Mouse (Mus musculus) liver, embryonic 11.5 days (tissue): ENCODE measurements around the gene Samd8. TPM values are rescaled to one million over a fixed set of nuclear protein-coding genes. Genes with fewer than 3 reads are reported as not detected.

Source experiments
- ATAC-seq: fragments of 200-750 bp; cut with Nextera tagmentation; replicated peaks from 2 replicates; pipeline ENCODE4 v1.8.0; 2017; ENCODE audit warnings: moderate number of reproducible peaks, mild to moderate bottlenecking, moderate TSS enrichment, moderate library complexity; ENCODE audit not compliant: low FRiP score
- DNase-seq: peaks from one replicate; pipeline ENCODE4 v3.0.0-alpha.2; 2017; ENCODE audit warnings: low spot score
- H3K27ac ChIP-seq: fragments of 300-500 bp; sonication (generic); 2 replicates; pipeline ENCODE4 v1.5.1; 2014; ENCODE audit warnings: mild to moderate bottlenecking, low read depth, low read length, control low read depth
- H3K27me3 ChIP-seq: fragments of 300-500 bp; sonication (generic); replicated peaks from 2 replicates; pipeline ENCODE4 v1.6.1; 2014; ENCODE audit warnings: low read length, mixed read lengths; ENCODE audit not compliant: control insufficient read depth, insufficient read depth
- H3K36me3 ChIP-seq: fragments of 300-500 bp; sonication (generic); 2 replicates; pipeline ENCODE4 v1.6.1; 2014; ENCODE audit warnings: mild to moderate bottlenecking, low read length, moderate library complexity, mixed read lengths; ENCODE audit not compliant: control insufficient read depth, insufficient read depth
- H3K4me1 ChIP-seq: fragments of 300-500 bp; sonication (generic); replicated peaks from 2 replicates; pipeline ENCODE4 v1.6.1; 2014; ENCODE audit warnings: low read length, mixed read lengths; ENCODE audit not compliant: control insufficient read depth, insufficient read depth
- H3K4me2 ChIP-seq: fragments of 300-500 bp; sonication (generic); 2 replicates; pipeline ENCODE4 v1.6.1; 2014; ENCODE audit warnings: mild to moderate bottlenecking, control low read depth, moderate library complexity
- H3K4me3 ChIP-seq: fragments of 300-500 bp; sonication (generic); 2 replicates; pipeline ENCODE4 v1.5.1; 2014; ENCODE audit warnings: low read depth, low read length, control low read depth
- H3K9ac ChIP-seq: fragments of 300-500 bp; sonication (generic); 2 replicates; pipeline ENCODE4 v1.6.1; 2014; ENCODE audit warnings: low read depth, low read length, control low read depth
- H3K9me3 ChIP-seq: fragments of 300-500 bp; sonication (generic); 2 replicates; pipeline ENCODE4 v1.6.1; 2016; ENCODE audit warnings: low read length, inconsistent platforms, mixed read lengths; ENCODE audit not compliant: control insufficient read depth
- WGBS: fragments of 180-500 bp; shearing (Covaris S2); extraction: QIAGEN DNeasy Blood & Tissue Kit; methylation state at CpG from one replicate; pipeline ENCODE4 v1.1.7; 2014; 5-methylcytosine and 5-hydroxymethylcytosine counted together
- polyA plus RNA-seq: library from polyadenylated mRNA; unstranded; fragments of >200 nt; fragmentation: Nextera tagmentation; extraction: Ambion mirVana; gene quantifications from 2 replicates; pipeline ENCODE4 v1.2.1, GENCODE M21; 2014

Gene Samd8
- polyA plus RNA-seq, 1 experiment from 2014 or later = 7.1 TPM

DNA sequence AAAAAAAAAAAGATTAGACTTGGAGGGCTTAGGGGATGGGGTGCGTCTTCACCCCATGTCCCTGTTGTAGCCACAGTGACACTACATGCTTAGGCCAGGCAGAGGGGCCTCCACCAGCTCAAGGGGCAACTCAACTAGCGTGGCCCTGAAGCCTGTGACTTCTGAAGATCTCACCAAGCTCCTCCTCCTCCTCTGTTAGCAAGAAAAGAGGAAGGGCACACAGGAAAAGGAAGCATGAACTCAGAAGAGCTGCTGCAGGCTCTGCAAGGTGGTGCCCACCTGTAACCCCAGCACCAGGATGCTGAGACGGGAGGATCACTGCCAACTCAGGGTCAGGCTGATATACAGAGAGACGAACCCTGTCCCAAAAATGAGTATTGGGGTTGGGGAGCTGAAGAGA is 61.0 kb downstream of the Samd8 start:
- WGBS = 73% methylated on average over 4 of the region's 4 CpGs
- Histone ChIP-seq H3K4me3 (no peak overlapping the region), H3K36me3 (no peaks in the 10 kb centered on the region), H3K4me1 (peaks cover 18% of the 10 kb centered on the region), H3K4me2 (no peak overlapping the region), H3K9ac (no peak overlapping the region), H3K27ac (no peak overlapping the region), H3K9me3 (no peaks in the 10 kb centered on the region), H3K27me3 (no peaks in the 10 kb centered on the region)
- DNase-seq (no peak), ATAC-seq (0 out of 2 replicates have a peak, but pooled peaks have one; percentile 6)

GRCm38 (mm10) chr14:21811744-21812393 is 61.5 kb downstream of the Samd8 start:
- DNase-seq (no peak), ATAC-seq (no peak)
- Histone ChIP-seq H3K27me3 (no peaks in the 10 kb centered on the region), H3K4me2 (no peak overlapping the region), H3K9me3 (no peaks in the 10 kb centered on the region), H3K9ac (no peak overlapping the region), H3K4me1 (peaks cover 15% of the 10 kb centered on the region), H3K27ac (no peak overlapping the region), H3K36me3 (no peaks in the 10 kb centered on the region), H3K4me3 (no peak overlapping the region)
- 67% methylated on average over 10 of the region's 10 CpGs for WGBS

DNA sequence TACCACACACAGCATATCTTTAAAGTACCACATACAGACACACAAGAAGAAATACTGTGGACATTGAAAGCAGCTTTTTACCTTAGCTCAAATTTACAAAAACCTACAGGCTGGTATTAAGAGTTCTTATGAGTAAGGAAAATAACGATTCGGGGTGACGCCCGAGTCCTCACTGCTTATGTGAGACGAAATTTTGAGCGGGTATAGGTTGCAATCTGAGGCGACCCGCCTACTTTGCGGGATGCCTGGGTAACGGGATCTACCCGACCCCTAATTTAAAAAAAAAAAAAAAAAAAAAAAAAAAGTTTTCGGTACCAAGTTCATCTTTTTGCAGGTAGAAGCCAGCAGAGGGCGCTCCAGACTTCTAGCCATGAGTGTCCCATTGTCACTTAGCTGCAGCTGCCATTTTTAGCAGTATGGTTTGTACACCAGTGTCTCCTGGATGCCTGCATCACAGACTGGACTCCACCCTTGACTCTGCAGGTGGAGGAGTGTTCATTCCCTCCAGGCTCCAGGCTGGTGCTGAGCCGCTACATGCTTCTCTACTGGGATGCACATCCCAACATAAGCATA is 62.3 kb downstream of the Samd8 start:
- H3K27ac ChIP-seq = no peak overlapping the region
- no peaks in the 10 kb centered on the region for H3K36me3 ChIP-seq
- peaks cover 14% of the 10 kb centered on the region; the same call in 1 of the 2 replicates for H3K4me1 ChIP-seq
- ATAC-seq = peak; percentile 73
- 20% methylated on average over 14 of the region's 14 CpGs for WGBS
- peak overlapping the region; percentile 44; the same call in 1 of the 2 replicates for H3K4me2 ChIP-seq
- peak; percentile 70 for DNase-seq
- no peaks in the 10 kb centered on the region for H3K27me3 ChIP-seq
- no peak overlapping the region for H3K4me3 ChIP-seq
- no peak overlapping the region for H3K9ac ChIP-seq
- H3K9me3 ChIP-seq = no peaks in the 10 kb centered on the region

DNA sequence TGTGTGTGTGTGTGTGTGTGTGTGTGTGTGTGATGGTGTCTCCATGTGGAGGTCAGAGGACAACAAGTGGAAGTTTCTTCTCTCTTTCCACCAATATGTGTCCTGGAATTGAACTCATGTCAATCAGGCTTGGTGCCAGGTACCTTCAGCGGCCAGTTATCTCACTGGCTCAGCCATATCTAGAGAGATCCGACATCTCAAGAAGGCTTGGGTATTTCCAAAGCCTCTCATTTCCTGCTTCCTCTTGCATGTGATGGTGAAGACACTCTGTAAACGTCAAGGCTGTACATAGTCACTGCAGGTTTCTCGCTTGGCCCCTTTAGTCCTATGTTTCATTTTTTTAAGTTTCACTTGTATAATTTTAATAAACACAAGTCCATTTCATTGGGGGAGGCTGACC is 62.9 kb downstream of the Samd8 start:
- no peak for DNase-seq
- no peaks in the 10 kb centered on the region for H3K9me3 ChIP-seq

DNA sequence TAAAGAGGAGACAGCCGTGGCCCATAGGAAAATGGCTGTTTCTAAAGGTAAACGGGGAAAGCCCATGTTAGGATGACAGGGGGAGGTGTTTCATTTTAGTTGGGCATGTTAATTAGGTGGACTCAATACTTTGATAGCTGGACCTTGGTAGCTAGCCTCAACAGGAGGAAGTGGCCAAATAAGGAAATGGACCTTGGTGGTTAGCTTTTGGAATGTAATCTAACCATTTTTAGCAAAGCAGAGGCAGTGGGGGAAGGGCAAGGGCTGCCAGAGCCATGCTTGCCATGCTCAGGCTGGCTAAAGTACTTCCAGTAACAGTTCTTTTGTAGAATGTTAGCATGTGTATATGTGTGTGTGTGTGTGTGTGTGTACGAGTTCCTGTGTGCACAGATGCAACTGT is 63.5 kb downstream of the Samd8 start:
- H3K4me2 ChIP-seq = no peak overlapping the region
- no peaks in the 10 kb centered on the region for H3K9me3 ChIP-seq
- no peaks in the 10 kb centered on the region for H3K27me3 ChIP-seq
- H3K4me3 ChIP-seq = no peak overlapping the region
- H3K36me3 ChIP-seq = no peaks in the 10 kb centered on the region
- H3K9ac ChIP-seq = no peak overlapping the region
- DNase-seq (no peak), ATAC-seq (no peak)
- H3K4me1 ChIP-seq = 0 out of 2 replicates have a peak, but pooled peaks cover 7% of the 10 kb centered on the region
- no peak overlapping the region for H3K27ac ChIP-seq
- 58% methylated on average over 3 of the region's 3 CpGs for WGBS

More for the DNA sequence above, 62.9 kb downstream of the Samd8 start:
- Histone ChIP-seq H3K36me3 (no peaks in the 10 kb centered on the region), H3K27ac (no peak overlapping the region), H3K9ac (no peak overlapping the region), H3K27me3 (no peaks in the 10 kb centered on the region), H3K4me1 (peaks cover 12% of the 10 kb centered on the region; the same call in 1 of the 2 replicates), H3K4me2 (no peak overlapping the region), H3K4me3 (no peak overlapping the region)
- WGBS = 39% methylated on average over 4 of the region's 4 CpGs
- ATAC-seq = peak; percentile 27; the same call in 1 of the 2 replicates

DNA sequence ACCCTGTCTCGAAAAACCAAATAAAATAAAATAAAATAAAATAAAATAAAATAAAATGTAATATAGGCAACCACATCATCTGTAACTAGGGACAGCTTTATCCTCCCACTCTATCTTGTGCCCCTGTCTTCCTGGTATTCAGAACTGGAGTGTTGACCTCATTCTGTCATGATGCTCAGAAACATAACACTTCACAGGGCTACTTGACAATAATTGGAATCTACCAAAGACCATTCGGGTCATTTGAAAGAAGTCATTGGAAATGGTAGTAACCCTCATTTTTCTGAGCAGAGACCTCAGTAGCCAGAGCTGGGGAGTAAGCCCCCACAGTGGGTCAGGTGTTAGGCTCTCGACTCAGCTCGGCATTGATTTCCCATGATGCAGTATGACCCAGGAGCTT is 64.3 kb downstream of the Samd8 start:
- Histone ChIP-seq H3K9me3 (no peaks in the 10 kb centered on the region), H3K9ac (no peak overlapping the region), H3K27me3 (no peaks in the 10 kb centered on the region), H3K4me2 (no peak overlapping the region), H3K4me3 (no peak overlapping the region), H3K36me3 (no peaks in the 10 kb centered on the region), H3K4me1 (0 out of 2 replicates have a peak, but pooled peaks cover 7% of the 10 kb centered on the region), H3K27ac (no peak overlapping the region)
- 87% methylated on average over 4 of the region's 4 CpGs for WGBS
- no peak for ATAC-seq
- no peak for DNase-seq

DNA sequence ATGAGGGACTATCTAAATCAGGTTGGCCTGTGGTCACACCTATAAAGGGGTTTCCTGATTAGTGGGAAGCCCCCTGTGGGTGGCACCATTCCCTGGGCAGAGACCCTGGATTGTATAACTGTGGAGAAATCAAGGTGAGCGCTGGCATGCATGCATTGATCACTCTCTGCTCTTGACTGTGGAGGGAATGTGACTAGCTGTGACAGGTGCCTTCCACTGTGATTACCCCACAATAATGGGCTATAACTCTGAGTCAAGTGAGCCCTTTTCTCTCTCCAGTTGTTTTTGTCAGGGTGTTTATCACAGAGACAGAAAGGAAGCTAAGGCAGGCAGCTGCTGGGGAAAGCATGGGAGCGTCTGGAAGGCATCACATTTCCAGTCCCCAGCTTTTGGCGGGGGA is 65.9 kb downstream of the Samd8 start:
- no peak overlapping the region for H3K4me2 ChIP-seq
- no peak for ATAC-seq
- H3K9ac ChIP-seq = no peak overlapping the region
- no peaks in the 10 kb centered on the region for H3K36me3 ChIP-seq
- H3K4me1 ChIP-seq = 0 out of 2 replicates have a peak, but pooled peaks cover 7% of the 10 kb centered on the region
- H3K27ac ChIP-seq = no peak overlapping the region
- WGBS = 54% methylated on average over 3 of the region's 3 CpGs
- no peaks in the 10 kb centered on the region for H3K27me3 ChIP-seq
- no peaks in the 10 kb centered on the region for H3K9me3 ChIP-seq
- no peak overlapping the region for H3K4me3 ChIP-seq
- no peak for DNase-seq

- Histone ChIP-seq H3K9me3 (no peaks in the 10 kb centered on the region), H3K36me3 (no peaks in the 10 kb centered on the region), H3K4me1 (peaks cover 10% of the 10 kb centered on the region; the same call in 1 of the 2 replicates), H3K9ac (no peak overlapping the region), H3K4me3 (no peak overlapping the region), H3K27me3 (no peaks in the 10 kb centered on the region), H3K27ac (no peak overlapping the region), H3K4me2 (no peak overlapping the region)
- WGBS = 58% methylated on average over 4 of the region's 4 CpGs
- ATAC-seq (no peak), DNase-seq (no peak)
Observed at GRCm38 (mm10) chr14:21817453-21817852, 67.1 kb downstream of the Samd8 start.
